Mouse (Mus musculus) c-Kit-positive CD71-positive TER-119-positive erythroid progenitor cells, embryonic 14.5 days (primary cell): ENCODE data around the gene 1700034J05Rik.

Experiments used
- DNase-seq: peaks from one replicate; pipeline ENCODE4 v3.0.0-alpha.2; 2013; ENCODE audit warnings: low spot score

Gene 1700034J05Rik

GRCm38 (mm10) chr6:146926415-146926980 lies 27.7 kb downstream of the 1700034J05Rik start:
- DNase-seq = no peak

GRCm38 (mm10) chr6:146918341-146918740 lies 35.9 kb downstream of the 1700034J05Rik start:
- DNase-seq = no peak

GRCm38 (mm10) chr6:146917396-146917795 lies 36.8 kb downstream of the 1700034J05Rik start:
- DNase-seq = no peak

GRCm38 (mm10) chr6:146915808-146916207 lies 38.4 kb downstream of the 1700034J05Rik start:
- DNase-seq = no peak

GRCm38 (mm10) chr6:146913489-146914198 lies 40.6 kb downstream of the 1700034J05Rik start:
- no peak for DNase-seq

GRCm38 (mm10) chr6:146912835-146913488 lies 41.3 kb downstream of the 1700034J05Rik start:
- no peak for DNase-seq

- no peak for DNase-seq
Measured at GRCm38 (mm10) chr6:146910801-146911200, 43.4 kb downstream of the 1700034J05Rik start.

GRCm38 (mm10) chr6:146909725-146910489 lies 44.3 kb downstream of the 1700034J05Rik start:
- DNase-seq = no peak

GRCm38 (mm10) chr6:146908801-146909200 lies 45.4 kb downstream of the 1700034J05Rik start:
- no peak for DNase-seq

GRCm38 (mm10) chr6:146907795-146908190 lies 46.4 kb downstream of the 1700034J05Rik start:
- no peak for DNase-seq

- DNase-seq = no peak
Measured at GRCm38 (mm10) chr6:146907061-146907794, 47.0 kb downstream of the 1700034J05Rik start.

- DNase-seq = no peak
Measured at GRCm38 (mm10) chr6:146906000-146906786, 48.0 kb downstream of the 1700034J05Rik start.

GRCm38 (mm10) chr6:146904707-146905106 lies 49.5 kb downstream of the 1700034J05Rik start:
- no peak for DNase-seq

- DNase-seq = no peak
Measured at GRCm38 (mm10) chr6:146903632-146904031, 50.6 kb downstream of the 1700034J05Rik start.

GRCm38 (mm10) chr6:146901929-146902328 lies 52.3 kb downstream of the 1700034J05Rik start:
- DNase-seq = no peak
